ENCODE assay signal across 18 mouse cellular contexts in the genomic region with DNA sequence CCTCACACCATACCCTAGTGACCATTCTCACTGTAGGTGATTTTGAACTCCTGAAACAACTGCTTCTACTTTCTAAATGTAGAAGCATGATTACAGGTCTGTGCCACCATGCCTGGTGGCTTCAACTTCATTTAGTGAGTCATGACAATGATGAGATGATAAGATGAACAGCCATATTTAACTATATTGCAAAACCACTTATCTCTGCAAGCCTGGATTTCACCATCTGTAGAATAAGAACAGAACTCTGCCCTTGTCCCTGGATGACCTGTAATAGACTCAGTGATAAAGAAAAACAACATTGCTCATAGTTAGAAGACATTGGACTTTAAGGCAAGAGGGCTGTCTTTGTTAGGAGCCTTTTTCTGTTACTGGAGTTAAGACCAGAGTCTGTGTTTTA.
"Had no signal": no experiment of that assay in that cellular context is flagged by ENCODE, and none has a peak within 500 bp of the region (broad histone marks: within the 10 kb centered on the region; RNA-seq: fewer than 3 reads in every experiment).

No protein-coding gene starts in this region.

- H3K27ac ChIP-seq: kidney, embryonic 15.5 days; limb, embryonic 10.5 days; limb, embryonic 13.5 days; liver, embryonic 15.5 days; macrophage; midbrain, embryonic 12.5 days; midbrain, embryonic 15.5 days; neural tube, embryonic 13.5 days had no signal

- DNase-seq: kidney, adult 11 months; kidney, adult 8-10 months; kidney, postnatal 10 days; kidney, postnatal 36 days; liver; lung, adult 2 months; right cerebral cortex, postnatal 4 days; spleen, adult 18-20 months; thymus, adult 18-20 months; thymus, postnatal 36 days had no signal

- ATAC-seq: midbrain, embryonic 15.5 days had no signal

- H3K4me2 ChIP-seq: kidney, embryonic 15.5 days; limb, embryonic 13.5 days; liver, embryonic 15.5 days; midbrain, embryonic 12.5 days; midbrain, embryonic 15.5 days; neural tube, embryonic 13.5 days had no signal

- H3K27me3 ChIP-seq: kidney, embryonic 15.5 days; limb, embryonic 13.5 days; liver, embryonic 15.5 days; midbrain, embryonic 12.5 days; midbrain, embryonic 15.5 days; neural tube, embryonic 13.5 days had no signal

- H3K9me3 ChIP-seq: limb, embryonic 10.5 days; liver, embryonic 15.5 days had no signal

- H3K4me1 ChIP-seq: kidney, embryonic 15.5 days; limb, embryonic 10.5 days; limb, embryonic 13.5 days; liver, embryonic 15.5 days; midbrain, embryonic 12.5 days; midbrain, embryonic 15.5 days; neural tube, embryonic 13.5 days had no signal

- H3K9ac ChIP-seq: kidney, embryonic 15.5 days; limb, embryonic 13.5 days; liver, embryonic 15.5 days; midbrain, embryonic 12.5 days; midbrain, embryonic 15.5 days; neural tube, embryonic 13.5 days had no signal

- H3K4me3 ChIP-seq: kidney, embryonic 15.5 days; limb, embryonic 10.5 days; limb, embryonic 13.5 days; liver, embryonic 15.5 days; midbrain, embryonic 12.5 days; midbrain, embryonic 15.5 days; neural tube, embryonic 13.5 days had no signal
